Mouse (Mus musculus): Measurements from ENCODE around the gene Best2.

DNA sequence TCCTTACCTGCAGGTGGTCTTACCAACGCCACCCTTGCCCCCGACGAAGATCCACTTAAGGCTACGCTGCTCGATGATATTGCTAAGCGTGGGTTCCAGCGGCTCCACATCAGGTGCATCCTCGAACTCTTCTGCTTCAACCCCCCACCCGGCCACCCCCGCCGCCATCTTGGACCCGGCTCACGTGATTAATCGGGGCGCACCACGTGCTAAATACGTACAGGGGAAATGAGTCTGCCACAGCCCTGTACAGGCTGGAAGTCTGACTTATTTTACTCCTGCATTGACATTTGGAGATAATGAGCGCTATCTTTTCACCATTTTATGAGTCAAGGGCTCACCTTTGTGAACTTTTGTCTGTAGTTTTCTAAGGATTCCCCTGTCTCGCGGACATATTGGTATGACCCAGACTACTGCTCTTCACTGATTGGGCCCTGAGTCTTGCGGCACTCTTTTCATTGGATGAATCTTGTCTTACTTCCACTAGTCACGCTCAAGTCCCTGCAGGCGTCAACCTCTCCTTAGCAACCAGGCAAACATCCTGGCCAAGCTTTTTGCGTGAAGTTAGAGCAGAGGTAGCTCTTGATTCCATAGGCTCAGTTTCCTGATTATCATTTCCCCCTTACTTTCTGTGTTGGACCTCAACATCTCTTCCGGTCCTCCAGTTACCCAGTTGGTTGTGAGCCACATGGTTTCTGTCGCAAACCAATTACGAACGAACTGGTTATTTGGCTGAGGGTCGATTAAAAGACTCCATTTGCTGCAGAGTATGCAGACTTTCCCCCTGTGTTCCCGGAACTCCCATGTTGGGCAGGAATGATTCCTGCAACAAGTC, 11.0 kb upstream of the Best2 start, which contains the start of gene Asna1:
- TF ChIP-seq GATA1 (IDR thresholded peaks at IDR 0.05; ENCODE audit: borderline replicate concordance, low read length) (no peak), FLI1 (IDR thresholded peaks at IDR 0.05; ENCODE audit: low read length) (no peak)
